ENCODE assay signal across 9 mouse cellular contexts in the genomic region with DNA sequence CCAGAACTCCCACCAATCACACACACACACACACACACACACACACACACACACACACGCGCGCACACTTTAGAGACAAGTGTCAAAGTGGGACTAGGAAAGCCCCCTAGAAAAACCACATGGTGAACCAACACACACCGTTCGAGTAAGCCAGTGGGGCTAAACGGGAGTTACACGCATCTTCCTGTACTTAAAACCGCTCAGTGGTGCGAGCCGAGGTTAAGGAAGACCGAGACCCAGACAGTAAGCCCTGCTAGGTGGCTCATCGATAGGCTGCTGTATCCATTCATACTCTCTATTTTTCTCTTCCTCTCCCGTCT. TPM values are rescaled to one million over a fixed set of nuclear protein-coding genes. Genes with fewer than 3 reads are reported as not detected.
DNase-seq lines count a peak whose midpoint lies in the region; ATAC-seq lines count a peak whose summit lies in the region.
"Had no signal": no experiment of that assay in that cellular context is flagged by ENCODE, and none has a peak within 500 bp of the region (broad histone marks: within the 10 kb centered on the region; RNA-seq: fewer than 3 reads in every experiment).

No protein-coding gene starts in this region.

- H3K4me3 ChIP-seq in kidney, embryonic 14.5 days (ENCODE audit: low read length): peak overlapping the region; percentile 72
- H3K4me3 ChIP-seq in embryonic facial prominence, embryonic 12.5 days: peak overlapping the region; percentile 76
- peak overlapping the region; percentile 38 for H3K4me3 ChIP-seq in intestine, embryonic 15.5 days (replicated peaks)
- H3K4me3 ChIP-seq in neural tube, embryonic 15.5 days (replicated peaks): peak overlapping the region; percentile 36

- peak overlapping the region; percentile 99; the same call in 1 of the 2 replicates for H3K27ac ChIP-seq in kidney, embryonic 14.5 days (ENCODE audit: low read depth, low read length)
- peak overlapping the region; percentile 48 for H3K27ac ChIP-seq in embryonic facial prominence, embryonic 12.5 days
- H3K27ac ChIP-seq in intestine, embryonic 15.5 days: peak overlapping the region; percentile 82; the same call in 1 of the 2 replicates
- H3K27ac ChIP-seq in neural tube, embryonic 15.5 days (replicated peaks): peak overlapping the region; percentile 73

- no peaks in the 10 kb centered on the region for H3K27me3 ChIP-seq in kidney, embryonic 14.5 days (ENCODE audit: control insufficient read depth, insufficient read depth, low read length)
- H3K27me3 ChIP-seq in embryonic facial prominence, embryonic 12.5 days: peaks cover 21% of the 10 kb centered on the region; the same call in 1 of the 2 replicates
- H3K27me3 ChIP-seq in intestine, embryonic 15.5 days (replicated peaks): peaks cover 17% of the 10 kb centered on the region
- H3K27me3 ChIP-seq in neural tube, embryonic 15.5 days (replicated peaks): peaks cover 12% of the 10 kb centered on the region

- peak overlapping the region; percentile 91 for H3K9ac ChIP-seq in kidney, embryonic 14.5 days (ENCODE audit: low read depth, low read length)
- peak overlapping the region; percentile 47 for H3K9ac ChIP-seq in embryonic facial prominence, embryonic 12.5 days
- H3K9ac ChIP-seq in intestine, embryonic 15.5 days: peak overlapping the region; percentile 41; the same call in 1 of the 2 replicates
- peak overlapping the region; percentile 46 for H3K9ac ChIP-seq in neural tube, embryonic 15.5 days (replicated peaks)

- peak overlapping the region; percentile 74 for H3K4me2 ChIP-seq in kidney, embryonic 14.5 days (replicated peaks; ENCODE audit: low read depth, low read length)
- H3K4me2 ChIP-seq in embryonic facial prominence, embryonic 12.5 days (replicated peaks): peak overlapping the region; percentile 63
- peak overlapping the region; percentile 77 for H3K4me2 ChIP-seq in intestine, embryonic 15.5 days (replicated peaks)
- peak overlapping the region; percentile 81 for H3K4me2 ChIP-seq in neural tube, embryonic 15.5 days

- no peaks in the 10 kb centered on the region for H3K9me3 ChIP-seq in kidney, embryonic 14.5 days (ENCODE audit: control insufficient read depth, low read length)
- H3K9me3 ChIP-seq in embryonic facial prominence, embryonic 12.5 days: no peaks in the 10 kb centered on the region
- H3K9me3 ChIP-seq in intestine, embryonic 15.5 days: no peaks in the 10 kb centered on the region
- H3K9me3 ChIP-seq in neural tube, embryonic 15.5 days (replicated peaks): no peaks in the 10 kb centered on the region

- H3K36me3 ChIP-seq in kidney, embryonic 14.5 days (ENCODE audit: control insufficient read depth, insufficient read depth, low read length): peaks cover 2% of the 10 kb centered on the region; the same call in 1 of the 2 replicates
- no peaks in the 10 kb centered on the region for H3K36me3 ChIP-seq in embryonic facial prominence, embryonic 12.5 days
- H3K36me3 ChIP-seq in intestine, embryonic 15.5 days: no peaks in the 10 kb centered on the region
- no peaks in the 10 kb centered on the region for H3K36me3 ChIP-seq in neural tube, embryonic 15.5 days

- no peak for ATAC-seq in kidney, embryonic 14.5 days (ENCODE audit: low FRiP score, low TSS enrichment)
- ATAC-seq in embryonic facial prominence, embryonic 12.5 days (ENCODE audit: insufficient number of reproducible peaks, insufficient read depth, low FRiP score, low TSS enrichment): no peak
- no peak for ATAC-seq in intestine, embryonic 15.5 days
- ATAC-seq in neural tube, embryonic 15.5 days (ENCODE audit: low FRiP score): no peak

- DNase-seq in kidney, adult 18-20 months: no peak
- no peak for DNase-seq in gastrocnemius, adult 18-20 months (ENCODE audit: low spot score)
- no peak for DNase-seq in MN1 (ENCODE audit: low spot score)
- DNase-seq in layer of hippocampus, adult 18-20 months (ENCODE audit: low spot score in 2 of 2): no peak
- DNase-seq: thymus, postnatal 36 days had no signal

- WGBS in kidney, embryonic 14.5 days: under 1% methylated on average over 13 of the region's 13 CpGs
- WGBS in embryonic facial prominence, embryonic 12.5 days: 2% methylated on average over 13 of the region's 13 CpGs
- 4% methylated on average over 13 of the region's 13 CpGs for WGBS in intestine, embryonic 15.5 days
- WGBS in neural tube, embryonic 15.5 days: 3% methylated on average over 13 of the region's 13 CpGs

- H3K4me1 ChIP-seq in kidney, embryonic 14.5 days (ENCODE audit: control insufficient read depth, insufficient read depth, low read length): peaks cover 12% of the 10 kb centered on the region; the same call in 1 of the 2 replicates
- H3K4me1 ChIP-seq in embryonic facial prominence, embryonic 12.5 days: peaks cover 24% of the 10 kb centered on the region; the same call in 1 of the 2 replicates
- 0 out of 2 replicates have a peak, but pooled peaks cover 5% of the 10 kb centered on the region for H3K4me1 ChIP-seq in intestine, embryonic 15.5 days (replicated peaks)
- peaks cover 31% of the 10 kb centered on the region for H3K4me1 ChIP-seq in neural tube, embryonic 15.5 days

RNA-seq across cellular contexts. Expression of a gene that starts 6.6 kb away (rescaled TPM):
- 111 and 112 TPM in 2 replicates for polyA plus RNA-seq in kidney, embryonic 14.5 days (2014; fragmentation: Nextera tagmentation; extraction: Ambion mirVana)
- 71.2 and 71.7 TPM in 2 replicates for polyA plus RNA-seq in embryonic facial prominence, embryonic 12.5 days (2016; fragmentation: Nextera tagmentation; extraction: Ambion mirVana)
- polyA plus RNA-seq in intestine, embryonic 15.5 days (2015; fragmentation: Nextera tagmentation; extraction: Ambion mirVana): 39.9 and 41.5 TPM in 2 replicates
- 74.4 and 95.5 TPM in 2 replicates for polyA plus RNA-seq in neural tube, embryonic 15.5 days (2015; fragmentation: Nextera tagmentation; extraction: Ambion mirVana)
- 1 to 10 TPM; 1.3 to 1.4 TPM for total RNA-seq in gastrocnemius, adult 18-20 months (2021)
- total RNA-seq in layer of hippocampus, adult 18-20 months (2021): 10 to 100 TPM; 40.7 to 41.2 TPM

Comparison
In these comparisons a context has a peak if more than half of its experiments do, and no peak if none do; other contexts are left out.
1. H3K27ac ChIP-seq: peak in every context shown above with its lines; median percentile 99 in kidney, embryonic 14.5 days; 82 in intestine, embryonic 15.5 days; 73 in neural tube, embryonic 15.5 days; 48 in embryonic facial prominence, embryonic 12.5 days.
2. H3K9ac ChIP-seq: peak in every context shown above with its lines; median percentile 91 in kidney, embryonic 14.5 days; 47 in embryonic facial prominence, embryonic 12.5 days; 46 in neural tube, embryonic 15.5 days; 41 in intestine, embryonic 15.5 days.